Mouse (Mus musculus) liver, adult (tissue): ENCODE data around the gene Cldn18.

ENCODE experiments used
- GATA4 ChIP-seq: IDR thresholded peaks from 2 replicates; pipeline ENCODE4 v1.6.1; 2014; ENCODE audit warnings: mild to moderate bottlenecking, low read length; ENCODE audit not compliant: insufficient replicate concordance

The Cldn18 gene

DNA sequence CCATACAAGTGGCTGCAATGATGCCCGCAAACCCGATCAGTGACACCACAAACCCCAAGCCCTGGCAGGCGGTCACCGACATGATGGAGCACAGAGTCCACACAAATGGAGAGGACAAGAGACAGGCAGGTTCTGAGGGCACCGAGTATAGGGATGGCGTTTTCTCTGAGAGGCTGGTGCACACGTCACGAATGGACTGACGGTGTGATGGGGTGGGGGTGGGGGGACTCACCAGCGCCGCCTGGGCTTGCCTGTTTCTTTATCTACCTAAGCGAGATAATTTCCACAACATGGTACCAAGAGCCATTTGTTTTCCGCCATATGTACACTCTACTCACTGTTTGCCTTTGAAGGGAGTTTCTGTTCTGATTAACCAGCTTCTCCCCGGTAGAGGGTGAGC, at the start of gene Cldn18:
Gene Cldn18 (minus strand): TSS at position 134 of the 400 bp plus-strand sequence.
- no peak for TF ChIP-seq GATA4

DNA sequence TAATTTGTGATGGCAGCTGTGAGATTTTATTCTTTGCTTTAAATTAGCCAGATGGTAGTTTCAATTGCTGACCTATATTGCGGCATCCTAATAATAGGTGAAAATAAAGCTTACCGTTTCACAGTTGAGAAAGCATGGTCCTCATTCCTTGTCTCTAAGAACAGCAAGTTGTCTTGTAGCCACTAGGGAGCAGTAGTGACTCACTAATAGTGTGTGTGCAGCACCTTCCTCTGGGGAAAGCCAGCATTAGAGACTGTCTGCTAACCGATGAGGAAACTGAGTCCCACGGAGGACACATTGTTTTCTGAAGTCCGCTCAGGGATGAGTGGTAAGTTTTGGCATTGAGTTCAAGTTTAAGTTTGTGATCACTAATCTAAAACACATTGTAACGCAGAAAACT, 46.5 kb upstream of the Cldn18 start:
- no peak for TF ChIP-seq GATA4

DNA sequence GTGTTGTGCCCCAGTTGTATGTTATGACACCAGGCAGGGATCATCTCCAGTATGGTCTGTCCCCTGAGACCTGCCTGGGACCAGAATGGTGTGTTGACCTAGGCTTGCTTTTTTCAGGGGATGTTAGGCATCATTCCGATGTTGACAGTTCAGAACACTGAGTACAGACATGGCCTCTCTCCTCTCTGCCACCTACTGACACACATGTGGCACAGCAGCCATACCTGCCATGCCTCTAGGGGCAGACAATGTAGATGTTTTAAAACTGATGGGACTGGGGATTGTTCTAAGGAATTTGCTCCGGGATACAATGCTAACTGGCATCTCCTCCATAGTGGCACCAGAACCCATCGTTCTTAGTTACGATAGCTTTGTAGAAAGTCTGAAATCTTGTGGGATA, 33.2 kb upstream of the Cldn18 start:
- no peak for TF ChIP-seq GATA4

DNA sequence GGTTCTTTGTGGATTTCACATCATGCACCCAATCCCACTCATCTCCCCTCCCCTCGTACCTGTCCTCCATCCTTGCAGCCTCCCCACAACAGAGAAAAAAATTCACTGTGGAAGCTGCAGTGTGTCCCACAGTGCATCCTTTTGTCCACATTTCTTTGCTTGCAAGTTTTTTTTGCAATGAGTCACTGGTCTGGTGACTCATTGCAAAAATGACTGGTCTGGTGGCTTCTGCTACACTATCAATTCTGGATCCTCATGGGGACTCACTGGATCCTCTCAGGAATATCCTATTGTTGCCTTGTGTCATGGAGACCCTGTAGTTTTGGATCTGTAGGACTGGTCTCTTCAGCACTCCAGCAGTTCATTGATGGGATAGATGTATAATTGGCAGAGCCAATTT, 31.2 kb upstream of the Cldn18 start:
- TF ChIP-seq GATA4 = no peak

DNA sequence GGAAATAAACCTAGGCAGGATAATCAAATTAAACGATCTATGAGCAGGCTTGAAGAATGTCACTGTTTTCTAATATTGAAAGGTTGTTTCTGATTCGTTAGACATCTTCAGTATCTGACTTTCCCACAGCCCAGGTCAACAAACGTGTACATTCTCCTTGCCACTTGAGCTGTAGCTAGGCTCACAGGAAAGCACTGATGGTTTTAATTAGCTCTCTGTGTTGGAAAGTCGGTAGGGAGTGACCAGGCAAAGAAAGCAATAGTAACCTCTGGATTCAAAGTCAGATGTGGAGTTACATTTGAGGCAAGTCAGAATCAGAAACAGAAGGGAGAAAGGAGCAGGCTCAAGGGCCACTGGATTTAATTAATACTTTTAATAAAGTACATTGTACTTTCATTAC, 30.7 kb upstream of the Cldn18 start:
- no peak for TF ChIP-seq GATA4

DNA sequence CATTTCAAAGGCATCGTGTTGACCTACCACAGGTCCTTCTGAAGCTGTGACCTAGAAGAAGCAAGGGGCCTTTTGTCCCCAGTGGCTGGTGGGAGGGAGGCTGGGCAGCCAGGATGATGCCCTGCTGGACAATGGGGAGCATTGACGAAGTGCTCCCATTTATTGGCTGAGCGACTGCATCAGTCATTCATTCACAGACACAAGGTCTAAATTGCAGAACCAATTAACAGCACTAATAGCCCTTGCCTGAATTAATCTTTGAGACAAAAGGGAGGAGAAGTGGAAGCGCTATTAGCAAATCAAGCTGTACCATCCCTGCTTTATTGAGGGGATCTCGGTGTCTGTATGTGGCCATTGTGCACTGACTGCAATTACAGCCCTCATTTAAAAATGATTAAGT, 27.5 kb upstream of the Cldn18 start:
- TF ChIP-seq GATA4 = no peak

DNA sequence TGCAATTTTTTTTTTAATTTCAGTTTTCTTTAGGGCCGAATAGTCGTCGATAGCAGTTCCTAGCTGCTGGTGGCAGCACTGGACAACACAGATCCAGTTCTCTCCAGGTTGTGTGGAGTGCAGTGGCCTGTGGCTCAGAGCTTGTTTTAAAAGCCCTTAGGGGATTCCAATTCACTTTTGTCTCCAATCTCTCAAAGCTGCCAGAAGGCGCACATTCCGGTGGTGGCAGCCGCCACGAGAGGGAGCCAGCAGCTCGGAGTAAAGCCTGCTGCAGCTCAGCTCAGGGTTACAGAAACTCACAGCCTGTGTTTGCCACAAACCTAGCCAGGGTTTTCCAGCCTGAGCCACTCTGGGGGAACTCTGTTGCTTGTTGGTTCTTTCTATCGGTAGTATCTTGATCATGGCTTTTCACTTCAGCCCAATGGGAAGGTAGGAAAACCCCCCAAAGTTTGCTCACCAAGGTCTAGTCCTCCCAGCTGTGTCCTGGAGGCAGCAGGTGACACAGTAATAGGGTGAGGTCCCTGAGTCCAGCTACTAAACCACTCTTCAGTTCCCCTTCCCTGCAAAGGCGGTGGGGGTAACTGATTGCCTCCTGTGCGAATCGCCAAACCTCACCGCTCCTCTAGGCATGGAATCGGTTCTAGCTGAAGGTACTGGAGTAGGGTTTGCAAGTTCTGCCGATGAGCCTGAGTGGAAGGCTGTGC, 13.0 kb upstream of the Cldn18 start:
- no peak for TF ChIP-seq GATA4

DNA sequence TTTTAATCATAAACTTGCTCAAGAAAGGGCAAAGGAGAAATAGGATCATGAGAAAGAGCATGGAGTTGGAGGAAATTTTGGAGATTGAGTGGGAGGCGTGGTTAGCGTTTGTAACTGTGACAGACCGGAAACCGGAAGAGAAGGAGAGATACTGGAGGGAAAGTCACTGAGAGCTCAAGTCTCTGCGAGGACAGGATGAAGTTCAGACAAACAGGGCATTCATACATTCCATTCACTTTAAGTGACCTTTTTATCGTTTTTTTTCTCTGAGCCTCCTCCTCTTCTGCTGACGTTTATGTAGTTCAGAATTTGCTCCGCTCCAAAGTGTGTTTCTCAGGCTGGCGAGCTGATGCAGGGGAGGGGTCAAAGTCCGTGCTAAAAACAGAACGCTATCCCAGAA, 10.8 kb upstream of the Cldn18 start:
- no peak for TF ChIP-seq GATA4

DNA sequence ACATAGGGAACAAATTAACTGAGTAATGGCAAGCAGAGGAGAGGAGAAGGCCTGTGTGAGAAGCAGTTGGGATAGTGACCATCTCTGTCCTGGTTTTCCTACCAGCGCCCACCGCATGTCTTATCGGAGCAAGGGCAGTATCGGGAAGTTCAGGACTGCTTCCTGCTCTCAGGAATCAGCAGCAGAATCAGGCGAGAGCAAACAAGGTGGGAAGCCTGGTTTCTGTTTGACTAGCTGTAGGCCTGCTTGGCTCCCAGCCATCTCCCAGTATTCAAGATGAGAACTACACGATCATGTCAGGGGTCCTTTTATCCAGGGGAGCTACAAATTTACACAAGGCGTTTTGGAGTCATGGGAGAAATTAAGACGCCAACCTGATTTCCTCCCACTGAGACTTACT, 8.2 kb upstream of the Cldn18 start:
- TF ChIP-seq GATA4 = no peak

DNA sequence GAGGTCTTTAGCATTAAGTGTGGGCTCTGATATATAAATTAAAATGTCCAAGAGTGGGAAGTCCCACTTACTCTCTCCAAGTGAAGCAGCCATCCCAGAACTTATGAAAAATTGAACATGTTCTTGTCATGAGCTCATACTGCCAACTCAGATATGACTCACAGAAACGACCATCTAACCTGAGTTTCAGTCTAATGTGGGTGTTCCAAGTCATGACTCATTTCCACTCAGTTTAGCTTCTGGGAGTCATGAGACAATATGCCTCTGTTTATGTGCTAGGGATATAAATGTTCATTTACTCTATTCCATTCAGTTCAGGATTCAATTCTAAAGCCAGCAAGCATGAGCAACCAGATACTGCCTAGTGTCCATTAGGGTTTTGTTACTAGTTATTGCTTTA, 2.9 kb upstream of the Cldn18 start:
- TF ChIP-seq GATA4 = no peak

DNA sequence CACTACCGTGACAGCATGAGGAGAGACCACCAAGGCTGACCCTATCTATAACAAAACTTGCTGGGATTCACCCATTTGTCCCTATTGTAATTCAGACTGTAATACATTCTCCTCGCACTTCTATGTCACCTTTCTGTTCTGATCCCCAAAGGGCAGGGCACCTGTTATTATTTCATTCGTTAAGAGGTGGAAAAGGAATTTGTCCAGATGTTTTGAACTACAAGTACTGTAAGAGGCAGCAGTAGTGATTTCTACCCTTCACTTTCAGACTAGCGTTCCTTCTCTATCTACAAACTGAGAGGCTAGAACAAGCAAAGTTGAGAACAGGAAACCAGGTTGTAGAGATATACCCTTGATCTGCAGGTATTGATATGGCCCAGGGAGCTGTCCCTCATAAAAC, 6.8 kb downstream of the Cldn18 start:
- no peak for TF ChIP-seq GATA4

DNA sequence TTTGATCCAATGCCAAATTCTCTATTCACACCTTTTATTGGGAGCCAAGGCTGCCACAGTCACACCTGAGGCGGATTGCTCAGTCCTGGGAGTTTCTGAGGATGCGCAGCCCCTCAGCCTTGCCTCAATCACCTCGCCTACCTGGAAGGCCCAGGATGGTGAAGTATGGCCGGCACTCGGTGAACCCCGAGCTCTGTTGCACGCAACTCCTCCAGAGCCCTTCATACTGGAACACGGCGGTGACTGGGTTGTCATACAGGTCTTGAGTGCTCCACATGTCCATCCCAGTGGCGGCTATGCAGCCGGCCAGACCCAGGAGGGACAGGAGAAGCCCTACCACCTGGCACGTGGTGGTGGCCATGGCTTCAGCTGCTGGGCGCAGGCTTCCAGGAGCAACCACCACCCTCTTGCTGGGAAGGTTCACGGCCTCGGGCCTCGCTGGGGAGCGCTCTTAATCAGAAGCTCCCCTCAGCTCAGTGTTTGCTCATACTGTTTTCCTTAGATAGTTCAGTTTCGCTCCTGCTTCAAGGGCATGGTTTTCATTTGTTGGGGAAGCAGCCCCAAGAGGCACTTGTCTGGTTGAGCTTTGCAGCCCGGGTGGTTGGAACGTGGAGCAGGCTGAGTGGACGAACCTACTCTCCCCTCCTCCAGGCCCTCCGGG, 7.3 kb downstream of the Cldn18 start:
- TF ChIP-seq GATA4 = no peak

DNA sequence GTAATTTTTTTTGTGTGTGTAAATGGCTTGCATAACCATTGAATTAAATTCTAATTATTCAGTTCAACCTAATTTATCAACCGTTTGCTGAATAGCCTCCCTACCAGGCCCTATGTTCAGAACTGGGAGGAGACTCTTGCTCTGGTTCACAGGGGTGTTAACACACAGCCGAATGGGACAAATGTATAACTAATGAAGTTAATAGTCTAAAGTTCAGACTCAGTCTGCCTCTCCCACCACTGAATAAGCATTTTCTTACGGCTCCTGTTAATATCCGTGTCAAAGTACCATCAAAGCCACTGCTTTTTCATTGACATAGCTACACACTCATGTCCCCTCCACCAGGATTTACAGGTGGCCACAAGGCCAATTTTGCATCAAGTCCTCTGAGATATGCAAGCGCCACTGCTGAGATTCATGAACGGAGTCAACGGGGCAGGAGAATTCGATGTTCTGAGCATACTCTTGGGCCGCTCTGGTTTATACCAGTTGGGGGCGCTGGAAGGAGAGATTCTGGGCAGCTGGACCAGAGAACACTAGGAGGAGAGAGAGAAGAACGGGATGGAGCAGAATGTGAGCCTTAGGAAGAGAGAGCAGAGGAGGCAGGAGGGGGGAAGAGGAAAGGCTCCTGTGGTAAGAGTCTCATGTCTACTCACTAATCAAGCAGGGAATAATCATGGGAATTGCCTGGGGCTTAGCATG, 9.5 kb downstream of the Cldn18 start:
- TF ChIP-seq GATA4 = no peak

DNA sequence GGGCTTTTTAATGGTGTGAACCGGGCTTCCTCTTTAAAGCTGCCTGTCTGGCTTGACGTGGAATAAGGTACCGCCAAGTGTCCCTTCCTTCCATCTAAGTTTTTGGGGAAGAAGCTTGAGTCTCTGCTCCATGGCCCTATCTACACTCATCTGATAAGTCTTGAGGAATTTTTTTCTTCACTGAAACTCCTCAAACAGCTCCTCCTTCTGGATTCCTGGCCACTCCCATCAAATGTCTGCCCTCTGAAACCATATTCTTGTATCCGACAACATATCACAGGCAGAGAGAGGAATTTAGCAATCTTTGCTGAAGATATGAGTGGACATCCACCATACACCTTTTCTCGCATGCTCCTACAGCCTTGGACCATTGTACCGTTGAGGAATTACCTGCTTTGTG, 10.8 kb downstream of the Cldn18 start:
- TF ChIP-seq GATA4 = no peak

DNA sequence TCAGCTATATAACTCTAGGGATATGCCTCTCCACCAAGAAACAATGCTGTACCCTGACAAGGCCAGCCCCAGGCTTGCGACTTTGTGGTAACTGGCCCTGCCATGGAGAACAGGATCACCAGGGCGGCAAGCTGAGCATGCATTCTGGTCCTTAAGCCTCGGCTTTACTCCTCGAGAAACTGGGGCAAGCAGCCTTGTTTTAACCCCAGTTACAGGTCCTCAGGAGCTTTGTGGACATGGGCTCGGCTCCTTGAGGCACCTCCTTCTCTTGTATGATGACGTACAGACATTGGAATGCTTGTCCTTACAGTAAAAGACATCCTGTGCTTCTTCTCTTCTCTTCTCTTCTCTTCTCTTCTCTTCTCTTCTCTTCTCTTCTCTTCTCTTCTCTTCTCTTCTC, 13.4 kb downstream of the Cldn18 start:
- TF ChIP-seq GATA4 = no peak

DNA sequence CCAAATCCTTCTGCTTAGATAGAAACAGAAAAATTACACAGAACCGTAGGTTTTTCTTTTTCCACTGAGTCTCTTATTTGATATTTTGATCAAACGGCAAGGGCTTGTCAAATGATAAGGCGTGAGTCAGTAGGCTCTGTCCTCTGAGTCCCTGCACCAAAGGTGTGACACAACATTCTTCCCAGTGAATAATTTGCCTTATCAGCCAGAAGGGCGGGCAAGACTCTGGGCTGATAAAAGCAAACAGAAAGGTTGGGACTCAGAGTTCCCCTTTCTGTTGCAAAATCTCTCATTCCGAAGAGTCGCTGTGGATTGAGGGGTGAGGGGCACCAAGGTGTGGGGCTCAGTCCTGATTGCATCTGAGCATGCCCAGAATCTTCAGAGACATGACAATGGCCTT, 14.9 kb downstream of the Cldn18 start:
- no peak for TF ChIP-seq GATA4
